Mouse (Mus musculus): ENCODE results near the gene Vstm2a.

DNA sequence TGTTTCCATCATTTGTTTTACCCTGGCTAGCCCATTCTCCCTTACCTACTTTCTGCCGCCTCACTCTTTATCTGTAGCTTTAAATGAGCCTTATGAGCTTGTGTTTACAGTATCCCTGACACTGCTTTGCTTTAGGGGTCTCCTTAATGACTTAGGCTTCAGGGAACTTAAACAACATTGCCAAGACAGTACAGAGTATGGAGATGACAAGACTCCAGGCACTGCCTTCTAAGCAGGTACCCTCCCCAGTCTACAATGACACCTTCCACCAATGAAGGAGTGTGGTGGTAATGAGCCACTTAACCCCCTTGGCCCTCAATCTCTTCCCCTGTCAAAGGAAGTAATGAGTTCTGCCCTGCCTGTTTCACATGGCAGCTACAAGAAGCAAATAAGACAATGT, 42.4 kb downstream of the Vstm2a start:
- TF ChIP-seq GATA1 (IDR thresholded peaks at IDR 0.05; ENCODE audit: borderline replicate concordance, low read length) = no peak
- TF ChIP-seq FLI1 (IDR thresholded peaks at IDR 0.05; ENCODE audit: low read length) = no peak
